Mouse (Mus musculus) gastrocnemius, postnatal 36 days (tissue): Measurements from ENCODE around the gene Slc15a3. TPM values are rescaled to one million over a fixed set of nuclear protein-coding genes. Genes with fewer than 3 reads are reported as not detected.

Experiments
- DNase-seq, 2 experiments: peaks; one replicate each; pipeline ENCODE4 v3.0.0; 2022
- intact Hi-C: fragments of 180-260 bp; cut with DNase I; formaldehyde crosslinking; loops from one replicate; pipeline ENCODE4 v1.15.1; 2025
- total RNA-seq, 2 experiments: library from RNA; stranded (reverse); gene quantifications; 2 replicates each; pipeline ENCODE4 v1.2.3; 2021

The Slc15a3 gene
- total RNA-seq, 2 experiments from 2014 or later = 0.42 to 0.43 TPM

- peak; percentile 50 to 69 for DNase-seq
- intact Hi-C loops = no loop called here
Measured at GRCm38 (mm10) chr19:10904927-10905727, 65.6 kb downstream of the Slc15a3 start.

- intact Hi-C loops = no loop called here
- DNase-seq = no peak
Measured at GRCm38 (mm10) chr19:10905728-10906000, 66.1 kb downstream of the Slc15a3 start.

GRCm38 (mm10) chr19:10907891-10908290 is 68.4 kb downstream of the Slc15a3 start:
- peak in 1 of 2 experiments; percentile 31 for DNase-seq
- intact Hi-C loops = no loop called here

Other genes starting within 250 kb of the Slc15a3 start
- 100 to 1,000 TPM; 111 to 120 TPM for gene Ddb1, start 234.4 kb upstream of the Slc15a3 start, total RNA-seq
- gene Tkfc, start 234.1 kb upstream of the Slc15a3 start, total RNA-seq = 1 to 10 TPM; 2.4 to 4.0 TPM
- gene Vwce, start 205.5 kb upstream of the Slc15a3 start, total RNA-seq = not detected
- not detected for gene Pga5, start 161.7 kb upstream of the Slc15a3 start, total RNA-seq
- 10 to 100 TPM; 16.1 to 21.6 TPM for gene Vps37c, start 151.0 kb upstream of the Slc15a3 start, total RNA-seq
- under 1 TPM in 1 of 2 experiments, not detected in 1; 0.59 TPM for gene Cd5, start 100.7 kb upstream of the Slc15a3 start, total RNA-seq
- gene Cd6, start 9.7 kb upstream of the Slc15a3 start, total RNA-seq = under 1 TPM in 1 of 2 experiments, not detected in 1; 0.87 TPM
- gene Tmem132a, start 30.2 kb downstream of the Slc15a3 start, total RNA-seq = 1 to 10 TPM; 5.3 to 6.0 TPM
- 100 to 1,000 TPM; 218 to 234 TPM for gene Tmem109, start 42.3 kb downstream of the Slc15a3 start, total RNA-seq
- 100 to 1,000 TPM; 140 to 166 TPM for gene Prpf19, start 55.5 kb downstream of the Slc15a3 start, total RNA-seq
- not detected for gene Zp1, start 80.9 kb downstream of the Slc15a3 start, total RNA-seq
- gene Ptgdr2, start 97.4 kb downstream of the Slc15a3 start, total RNA-seq = not detected
- 10 to 100 TPM; 14.7 to 15.2 TPM for gene Ccdc86, start 109.5 kb downstream of the Slc15a3 start, total RNA-seq
- not detected for gene Ms4a10, start 134.9 kb downstream of the Slc15a3 start, total RNA-seq
- not detected for gene Ms4a15, start 153.5 kb downstream of the Slc15a3 start, total RNA-seq
- not detected for gene Ms4a18, start 178.3 kb downstream of the Slc15a3 start, total RNA-seq
- under 1 TPM; 0.48 to 0.54 TPM for gene Ms4a8a, start 241.4 kb downstream of the Slc15a3 start, total RNA-seq